Mouse (Mus musculus): Measurements from ENCODE around the gene Vnn1. TPM values are rescaled to one million over a fixed set of nuclear protein-coding genes. Genes with fewer than 3 reads are reported as not detected.

Gene Vnn1
- 12.3 and 12.4 TPM in 2 replicates for polyA plus RNA-seq (2016; fragmentation: Nextera tagmentation; extraction: Ambion mirVana)

GRCm38 (mm10) chr10:23894601-23895349, at the start of gene Vnn1:
Gene Vnn1 (plus strand): TSS chr10:23894688.
- peak within 1 kb of the TSS; percentile 58 for H3K4me3 ChIP-seq
- H3K36me3 ChIP-seq: no peaks in the 10 kb centered on the region
- peak within 1 kb of the TSS; percentile 84 for H3K27ac ChIP-seq
- H3K27me3 ChIP-seq (ENCODE audit: insufficient read depth, poor library complexity, severe bottlenecking): no peaks in the 10 kb centered on the region
- peaks cover 4% of the 10 kb centered on the region; the same call in 1 of the 2 replicates for H3K4me1 ChIP-seq
- 15% methylated on average over 21 of the region's 21 CpGs for WGBS
- no peak for DNase-seq (ENCODE audit: low spot score)
- H3K9me3 ChIP-seq: no peaks in the 10 kb centered on the region

- Histone ChIP-seq H3K27me3 (ENCODE audit: insufficient read depth, poor library complexity, severe bottlenecking) (no peaks in the 10 kb centered on the region), H3K27ac (no peak within 1 kb of the TSS), H3K4me3 (no peak within 1 kb of the TSS), H3K4me1 (no peaks in the 10 kb centered on the region), H3K36me3 (no peaks in the 10 kb centered on the region), H3K9me3 (no peaks in the 10 kb centered on the region)
- DNase-seq (ENCODE audit: low spot score): no peak
- 81% methylated on average over 4 of the region's 4 CpGs for WGBS
Measured at GRCm38 (mm10) chr10:23851228-23851912, 43.1 kb upstream of the Vnn1 start, which contains the start of gene Vnn3. Gene Vnn3 (plus strand): TSS chr10:23851462.

- WGBS: 78% methylated on average over 2 of the region's 2 CpGs
- Histone ChIP-seq H3K27ac (no peak overlapping the region), H3K9me3 (no peaks in the 10 kb centered on the region), H3K27me3 (ENCODE audit: insufficient read depth, poor library complexity, severe bottlenecking) (no peaks in the 10 kb centered on the region), H3K4me3 (no peak overlapping the region), H3K4me1 (no peaks in the 10 kb centered on the region), H3K36me3 (no peaks in the 10 kb centered on the region)
- no peak for DNase-seq (ENCODE audit: low spot score)
Measured at GRCm38 (mm10) chr10:23852096-23852495, 42.4 kb upstream of the Vnn1 start.

- no peak overlapping the region for H3K27ac ChIP-seq
- peaks cover 8% of the 10 kb centered on the region; the same call in 1 of the 2 replicates for H3K9me3 ChIP-seq
- 0 out of 2 replicates have a peak, but pooled peaks cover 5% of the 10 kb centered on the region for H3K36me3 ChIP-seq
- H3K4me1 ChIP-seq: no peaks in the 10 kb centered on the region
- WGBS: 81% methylated on average over 9 of the region's 9 CpGs
- no peak for DNase-seq (ENCODE audit: low spot score)
- H3K27me3 ChIP-seq (ENCODE audit: insufficient read depth, poor library complexity, severe bottlenecking): no peaks in the 10 kb centered on the region
- H3K4me3 ChIP-seq: no peak overlapping the region
Measured at GRCm38 (mm10) chr10:23864362-23865312, 29.9 kb upstream of the Vnn1 start.

GRCm38 (mm10) chr10:23880695-23881094, 13.8 kb upstream of the Vnn1 start:
- 90% methylated on average over 6 of the region's 6 CpGs for WGBS
- no peaks in the 10 kb centered on the region for H3K27me3 ChIP-seq (ENCODE audit: insufficient read depth, poor library complexity, severe bottlenecking)
- no peaks in the 10 kb centered on the region for H3K4me1 ChIP-seq
- H3K36me3 ChIP-seq: no peaks in the 10 kb centered on the region
- DNase-seq (ENCODE audit: low spot score): peak; percentile 61
- no peak overlapping the region for H3K27ac ChIP-seq
- H3K9me3 ChIP-seq: peaks cover 5% of the 10 kb centered on the region; the same call in 1 of the 2 replicates
- H3K4me3 ChIP-seq: no peak overlapping the region

- no peaks in the 10 kb centered on the region for H3K27me3 ChIP-seq (ENCODE audit: insufficient read depth, poor library complexity, severe bottlenecking)
- no peak overlapping the region for H3K27ac ChIP-seq
- H3K4me3 ChIP-seq: no peak overlapping the region
- H3K9me3 ChIP-seq: no peaks in the 10 kb centered on the region
- DNase-seq (ENCODE audit: low spot score): peak; percentile 5
- WGBS: 85% methylated on average over 1 of the region's 1 CpGs
- H3K36me3 ChIP-seq: no peaks in the 10 kb centered on the region
- no peaks in the 10 kb centered on the region for H3K4me1 ChIP-seq
Measured at GRCm38 (mm10) chr10:23884910-23885309, 9.6 kb upstream of the Vnn1 start.

GRCm38 (mm10) chr10:23886060-23886459, 8.4 kb upstream of the Vnn1 start:
- no peaks in the 10 kb centered on the region for H3K4me1 ChIP-seq
- no peaks in the 10 kb centered on the region for H3K36me3 ChIP-seq
- DNase-seq (ENCODE audit: low spot score): peak; percentile 54
- H3K27me3 ChIP-seq (ENCODE audit: insufficient read depth, poor library complexity, severe bottlenecking): no peaks in the 10 kb centered on the region
- no peak overlapping the region for H3K27ac ChIP-seq
- H3K4me3 ChIP-seq: no peak overlapping the region
- 73% methylated on average over 3 of the region's 3 CpGs for WGBS
- H3K9me3 ChIP-seq: no peaks in the 10 kb centered on the region

GRCm38 (mm10) chr10:23892987-23893386, 1.5 kb upstream of the Vnn1 start:
- Histone ChIP-seq H3K9me3 (no peaks in the 10 kb centered on the region), H3K27ac (no peak overlapping the region), H3K27me3 (ENCODE audit: insufficient read depth, poor library complexity, severe bottlenecking) (no peaks in the 10 kb centered on the region), H3K36me3 (no peaks in the 10 kb centered on the region), H3K4me3 (no peak overlapping the region), H3K4me1 (peaks cover 4% of the 10 kb centered on the region; the same call in 1 of the 2 replicates)
- WGBS: 88% methylated on average over 1 of the region's 1 CpGs
- no peak for DNase-seq (ENCODE audit: low spot score)

- H3K4me1 ChIP-seq: peaks cover 4% of the 10 kb centered on the region; the same call in 1 of the 2 replicates
- no peaks in the 10 kb centered on the region for H3K36me3 ChIP-seq
- 68% methylated on average over 7 of the region's 7 CpGs for WGBS
- peak overlapping the region; percentile 58 for H3K4me3 ChIP-seq
- DNase-seq (ENCODE audit: low spot score): no peak
- no peaks in the 10 kb centered on the region for H3K27me3 ChIP-seq (ENCODE audit: insufficient read depth, poor library complexity, severe bottlenecking)
- H3K27ac ChIP-seq: no peak overlapping the region
- H3K9me3 ChIP-seq: no peaks in the 10 kb centered on the region
Measured at GRCm38 (mm10) chr10:23895376-23895775, 888 bp downstream of the Vnn1 start.

- WGBS: 79% methylated on average over 3 of the region's 3 CpGs
- no peak overlapping the region for H3K27ac ChIP-seq
- H3K9me3 ChIP-seq: no peaks in the 10 kb centered on the region
- no peaks in the 10 kb centered on the region for H3K4me1 ChIP-seq
- H3K36me3 ChIP-seq: 0 out of 2 replicates have a peak, but pooled peaks cover 8% of the 10 kb centered on the region
- DNase-seq (ENCODE audit: low spot score): no peak
- H3K27me3 ChIP-seq (ENCODE audit: insufficient read depth, poor library complexity, severe bottlenecking): no peaks in the 10 kb centered on the region
- no peak overlapping the region for H3K4me3 ChIP-seq
Measured at GRCm38 (mm10) chr10:23901119-23901518, 6.6 kb downstream of the Vnn1 start.

GRCm38 (mm10) chr10:23905661-23906060, 11.2 kb downstream of the Vnn1 start:
- Histone ChIP-seq H3K9me3 (no peaks in the 10 kb centered on the region), H3K27me3 (ENCODE audit: insufficient read depth, poor library complexity, severe bottlenecking) (no peaks in the 10 kb centered on the region), H3K36me3 (0 out of 2 replicates have a peak, but pooled peaks cover 8% of the 10 kb centered on the region), H3K27ac (no peak overlapping the region), H3K4me1 (no peaks in the 10 kb centered on the region), H3K4me3 (no peak overlapping the region)
- 81% methylated on average over 1 of the region's 1 CpGs for WGBS
- DNase-seq (ENCODE audit: low spot score): no peak

GRCm38 (mm10) chr10:23920056-23920455, 25.6 kb downstream of the Vnn1 start, which contains the start of gene Taar1:
Gene Taar1 (plus strand): TSS chr10:23920356.
- Histone ChIP-seq H3K27ac (no peak within 1 kb of the TSS), H3K9me3 (no peaks in the 10 kb centered on the region), H3K27me3 (ENCODE audit: insufficient read depth, poor library complexity, severe bottlenecking) (no peaks in the 10 kb centered on the region), H3K4me1 (no peaks in the 10 kb centered on the region), H3K4me3 (no peak within 1 kb of the TSS), H3K36me3 (no peaks in the 10 kb centered on the region)
- DNase-seq (ENCODE audit: low spot score): no peak
- WGBS: 80% methylated on average over 4 of the region's 4 CpGs
